Mouse (Mus musculus) embryonic facial prominence, embryonic 14.5 days (tissue): ENCODE measurements at regions not wholly inside any gene's neighbourhood (a gene's known extent, or its start where the extent isn't known, plus 50 kb on each side); places are given as distances from the start of the nearest gene placed in this dataset.

Experiments used
- ATAC-seq: fragments of 200-750 bp; cut with Nextera tagmentation; 2 replicates; pipeline ENCODE4 v1.8.0; 2017; ENCODE audit warnings: low read depth, moderate number of reproducible peaks, moderate TSS enrichment
- DNase-seq: peaks from one replicate; pipeline ENCODE4 v3.0.0-alpha.2; 2015; ENCODE audit warnings: low spot score
- H3K27ac ChIP-seq: fragments of 300-500 bp; sonication (generic); replicated peaks from 2 replicates; pipeline ENCODE4 v1.5.1; 2014; ENCODE audit warnings: low read depth, mild to moderate bottlenecking, low read length, moderate library complexity
- H3K27me3 ChIP-seq: fragments of 300-500 bp; sonication (generic); replicated peaks from 2 replicates; pipeline ENCODE4 v1.6.1; 2014; ENCODE audit warnings: low read length; ENCODE audit not compliant: control insufficient read depth, insufficient read depth
- H3K36me3 ChIP-seq: fragments of 300-500 bp; sonication (generic); 2 replicates; pipeline ENCODE4 v1.6.1; 2014; ENCODE audit warnings: low read length, mixed read lengths; ENCODE audit not compliant: control insufficient read depth, insufficient read depth
- H3K4me1 ChIP-seq: fragments of 300-500 bp; sonication (generic); 2 replicates; pipeline ENCODE4 v1.6.1; 2014; ENCODE audit warnings: antibody characterized with exemption, low read length; ENCODE audit not compliant: control insufficient read depth, insufficient read depth
- H3K4me2 ChIP-seq: fragments of 300-500 bp; sonication (generic); 2 replicates; pipeline ENCODE4 v1.6.1; 2014; ENCODE audit warnings: low read depth, mild to moderate bottlenecking, low read length, moderate library complexity, mixed read lengths
- H3K4me3 ChIP-seq: fragments of 300-500 bp; sonication (generic); 2 replicates; pipeline ENCODE4 v1.5.1; 2014; ENCODE audit warnings: low read depth, mild to moderate bottlenecking, low read length
- H3K9ac ChIP-seq: fragments of 300-500 bp; sonication (generic); 2 replicates; pipeline ENCODE4 v1.6.1; 2014; ENCODE audit warnings: low read depth, mild to moderate bottlenecking, low read length, moderate library complexity, mixed read lengths
- H3K9me3 ChIP-seq: fragments of 300-500 bp; sonication (generic); 2 replicates; pipeline ENCODE4 v1.6.1; 2016; ENCODE audit warnings: low read length; ENCODE audit not compliant: control insufficient read depth
- WGBS: fragments of 180-500 bp; shearing (Covaris S2); extraction: QIAGEN DNeasy Blood & Tissue Kit; methylation state at CpG from one replicate; pipeline ENCODE4 v1.1.7; 2014; 5-methylcytosine and 5-hydroxymethylcytosine counted together

GRCm38 (mm10) chr11:89898516-89898915 is 104.2 kb downstream of the Pctp start:
- Histone ChIP-seq H3K4me1 (no peaks in the 10 kb centered on the region), H3K36me3 (no peaks in the 10 kb centered on the region), H3K27ac (no peak overlapping the region), H3K9ac (no peak overlapping the region), H3K4me2 (no peak overlapping the region), H3K9me3 (no peaks in the 10 kb centered on the region), H3K4me3 (no peak overlapping the region), H3K27me3 (no peaks in the 10 kb centered on the region)
- no peak for DNase-seq
- ATAC-seq = no peak
- 76% methylated on average over 4 of the region's 4 CpGs for WGBS

GRCm38 (mm10) chr11:89896854-89897253 is 105.8 kb downstream of the Pctp start:
- H3K27ac ChIP-seq = no peak overlapping the region
- H3K27me3 ChIP-seq = no peaks in the 10 kb centered on the region
- no peak overlapping the region for H3K9ac ChIP-seq
- DNase-seq = no peak
- WGBS = 73% methylated on average over 3 of the region's 3 CpGs
- H3K4me2 ChIP-seq = no peak overlapping the region
- no peaks in the 10 kb centered on the region for H3K4me1 ChIP-seq
- H3K4me3 ChIP-seq = no peak overlapping the region
- ATAC-seq = no peak
- no peaks in the 10 kb centered on the region for H3K36me3 ChIP-seq
- no peaks in the 10 kb centered on the region for H3K9me3 ChIP-seq

GRCm38 (mm10) chr11:89871587-89871986 is 94.1 kb upstream of the Ankfn1 start:
- Histone ChIP-seq H3K9me3 (no peaks in the 10 kb centered on the region), H3K9ac (no peak overlapping the region), H3K27me3 (no peaks in the 10 kb centered on the region), H3K27ac (no peak overlapping the region), H3K36me3 (no peaks in the 10 kb centered on the region), H3K4me2 (no peak overlapping the region), H3K4me1 (no peaks in the 10 kb centered on the region), H3K4me3 (no peak overlapping the region)
- DNase-seq (peak; percentile 3), ATAC-seq (no peak)
- 46% methylated on average over 2 of the region's 2 CpGs for WGBS

GRCm38 (mm10) chr11:89867575-89867974 is 90.1 kb upstream of the Ankfn1 start:
- H3K4me3 ChIP-seq = no peak overlapping the region
- no peak overlapping the region for H3K27ac ChIP-seq
- H3K27me3 ChIP-seq = no peaks in the 10 kb centered on the region
- 73% methylated on average over 2 of the region's 2 CpGs for WGBS
- H3K4me1 ChIP-seq = no peaks in the 10 kb centered on the region
- ATAC-seq = no peak
- H3K4me2 ChIP-seq = no peak overlapping the region
- H3K36me3 ChIP-seq = no peaks in the 10 kb centered on the region
- no peaks in the 10 kb centered on the region for H3K9me3 ChIP-seq
- no peak overlapping the region for H3K9ac ChIP-seq
- no peak for DNase-seq

GRCm38 (mm10) chr11:89856184-89856769 is 78.8 kb upstream of the Ankfn1 start:
- no peak overlapping the region for H3K4me2 ChIP-seq

GRCm38 (mm10) chr11:89841853-89842252 is 64.4 kb upstream of the Ankfn1 start:
- H3K36me3 ChIP-seq = no peaks in the 10 kb centered on the region
- H3K4me3 ChIP-seq = no peak overlapping the region
- no peak overlapping the region for H3K27ac ChIP-seq
- no peaks in the 10 kb centered on the region for H3K9me3 ChIP-seq
- peaks cover 7% of the 10 kb centered on the region for H3K4me1 ChIP-seq
- H3K4me2 ChIP-seq = no peak overlapping the region
- ATAC-seq (no peak), DNase-seq (no peak)
- H3K27me3 ChIP-seq = no peaks in the 10 kb centered on the region
- no peak overlapping the region for H3K9ac ChIP-seq

More at GRCm38 (mm10) chr11:89856184-89856769, 78.8 kb upstream of the Ankfn1 start:
- no peak overlapping the region for H3K9ac ChIP-seq
- 38% methylated on average over 9 of the region's 9 CpGs for WGBS
- no peaks in the 10 kb centered on the region for H3K9me3 ChIP-seq
- H3K4me1 ChIP-seq = 0 out of 2 replicates have a peak, but pooled peaks cover 6% of the 10 kb centered on the region
- H3K36me3 ChIP-seq = no peaks in the 10 kb centered on the region
- ATAC-seq (peak; percentile 71; the same call in 1 of the 2 replicates), DNase-seq (peak; percentile 85)
- no peak overlapping the region for H3K4me3 ChIP-seq
- no peak overlapping the region for H3K27ac ChIP-seq
- H3K27me3 ChIP-seq = no peaks in the 10 kb centered on the region

- H3K4me1 ChIP-seq = peaks cover 7% of the 10 kb centered on the region
- H3K27me3 ChIP-seq = no peaks in the 10 kb centered on the region
- H3K4me2 ChIP-seq = peak overlapping the region; percentile 2; the same call in 1 of the 2 replicates
- H3K27ac ChIP-seq = 0 out of 2 replicates have a peak overlapping the region, but pooled peaks have one; percentile 6
- no peak overlapping the region for H3K9ac ChIP-seq
- H3K4me3 ChIP-seq = no peak overlapping the region
- H3K36me3 ChIP-seq = no peaks in the 10 kb centered on the region
- 29% methylated on average over 6 of the region's 6 CpGs for WGBS
- peak; percentile 76 for DNase-seq
- no peak; the same call in 1 of the 2 replicates for ATAC-seq
- no peaks in the 10 kb centered on the region for H3K9me3 ChIP-seq
These were observed 62.3 kb upstream of the Ankfn1 start for GRCm38 (mm10) chr11:89839671-89840327.

- 100% methylated on average over 1 of the region's 1 CpGs for WGBS
- no peak overlapping the region for H3K27ac ChIP-seq
- no peak overlapping the region for H3K4me2 ChIP-seq
- no peak for DNase-seq
- no peaks in the 10 kb centered on the region for H3K27me3 ChIP-seq
- no peaks in the 10 kb centered on the region for H3K36me3 ChIP-seq
- H3K4me1 ChIP-seq = peaks cover 7% of the 10 kb centered on the region
- no peaks in the 10 kb centered on the region for H3K9me3 ChIP-seq
- no peak overlapping the region for H3K4me3 ChIP-seq
- no peak for ATAC-seq
- H3K9ac ChIP-seq = no peak overlapping the region
These were observed 60.5 kb upstream of the Ankfn1 start for GRCm38 (mm10) chr11:89837995-89838394.

GRCm38 (mm10) chr11:89836897-89837296 is 59.4 kb upstream of the Ankfn1 start:
- no peaks in the 10 kb centered on the region for H3K27me3 ChIP-seq
- DNase-seq (no peak), ATAC-seq (no peak)
- no peak overlapping the region for H3K4me2 ChIP-seq
- H3K9me3 ChIP-seq = no peaks in the 10 kb centered on the region
- H3K4me1 ChIP-seq = peaks cover 7% of the 10 kb centered on the region
- no peak overlapping the region for H3K9ac ChIP-seq
- no peaks in the 10 kb centered on the region for H3K36me3 ChIP-seq
- H3K4me3 ChIP-seq = no peak overlapping the region
- H3K27ac ChIP-seq = no peak overlapping the region
- WGBS = 81% methylated on average over 4 of the region's 4 CpGs
